Mouse (Mus musculus) heart, embryonic 12.5 days (tissue): ENCODE data around the gene Tcf7l2. TPM values are rescaled to one million over a fixed set of nuclear protein-coding genes. Genes with fewer than 3 reads are reported as not detected.

Experiments
- ATAC-seq: fragments of 200-750 bp; cut with Nextera tagmentation; 2 replicates; pipeline ENCODE4 v1.8.0; 2017; ENCODE audit warnings: moderate TSS enrichment, moderate library complexity; ENCODE audit not compliant: insufficient number of reproducible peaks, low FRiP score
- H3K27ac ChIP-seq: fragments of 300-500 bp; sonication (generic); 2 replicates; pipeline ENCODE4 v1.5.1; 2016; ENCODE audit warnings: mild to moderate bottlenecking, moderate library complexity; ENCODE audit not compliant: poor library complexity, severe bottlenecking
- H3K27me3 ChIP-seq: fragments of 300-500 bp; sonication (generic); replicated peaks from 2 replicates; pipeline ENCODE4 v1.6.1; 2016; ENCODE audit warnings: mild to moderate bottlenecking, moderate library complexity
- H3K36me3 ChIP-seq: fragments of 300-500 bp; sonication (generic); 2 replicates; pipeline ENCODE4 v1.6.1; 2016; ENCODE audit warnings: mild to moderate bottlenecking, moderate library complexity
- H3K4me1 ChIP-seq: fragments of 300-500 bp; sonication (generic); replicated peaks from 2 replicates; pipeline ENCODE4 v1.6.1; 2016; ENCODE audit warnings: mild to moderate bottlenecking
- H3K4me2 ChIP-seq: fragments of 300-500 bp; sonication (generic); 2 replicates; pipeline ENCODE4 v1.6.1; 2016; ENCODE audit warnings: mild to moderate bottlenecking, moderate library complexity
- H3K4me3 ChIP-seq: fragments of 300-500 bp; sonication (generic); 2 replicates; pipeline ENCODE4 v1.5.1; 2016; ENCODE audit warnings: mild to moderate bottlenecking
- H3K9ac ChIP-seq: fragments of 300-500 bp; sonication (generic); 2 replicates; pipeline ENCODE4 v1.6.1; 2016; ENCODE audit warnings: mild to moderate bottlenecking, moderate library complexity
- H3K9me3 ChIP-seq: fragments of 300-500 bp; sonication (generic); replicated peaks from 2 replicates; pipeline ENCODE4 v1.6.1; 2016; ENCODE audit warnings: mild to moderate bottlenecking, moderate library complexity
- WGBS: fragments of 180-500 bp; shearing (Covaris S2); methylation state at CpG from one replicate; pipeline ENCODE4 v1.1.7; 2016; 5-methylcytosine and 5-hydroxymethylcytosine counted together
- polyA plus RNA-seq: library from polyadenylated mRNA; unstranded; fragments of >200 nt; fragmentation: Nextera tagmentation; extraction: Ambion mirVana; gene quantifications from 2 replicates; pipeline ENCODE4 v1.2.1, GENCODE M21; 2016

Tcf7l2 gene
- polyA plus RNA-seq, 1 experiment from 2014 or later, result 59.7 TPM

DNA sequence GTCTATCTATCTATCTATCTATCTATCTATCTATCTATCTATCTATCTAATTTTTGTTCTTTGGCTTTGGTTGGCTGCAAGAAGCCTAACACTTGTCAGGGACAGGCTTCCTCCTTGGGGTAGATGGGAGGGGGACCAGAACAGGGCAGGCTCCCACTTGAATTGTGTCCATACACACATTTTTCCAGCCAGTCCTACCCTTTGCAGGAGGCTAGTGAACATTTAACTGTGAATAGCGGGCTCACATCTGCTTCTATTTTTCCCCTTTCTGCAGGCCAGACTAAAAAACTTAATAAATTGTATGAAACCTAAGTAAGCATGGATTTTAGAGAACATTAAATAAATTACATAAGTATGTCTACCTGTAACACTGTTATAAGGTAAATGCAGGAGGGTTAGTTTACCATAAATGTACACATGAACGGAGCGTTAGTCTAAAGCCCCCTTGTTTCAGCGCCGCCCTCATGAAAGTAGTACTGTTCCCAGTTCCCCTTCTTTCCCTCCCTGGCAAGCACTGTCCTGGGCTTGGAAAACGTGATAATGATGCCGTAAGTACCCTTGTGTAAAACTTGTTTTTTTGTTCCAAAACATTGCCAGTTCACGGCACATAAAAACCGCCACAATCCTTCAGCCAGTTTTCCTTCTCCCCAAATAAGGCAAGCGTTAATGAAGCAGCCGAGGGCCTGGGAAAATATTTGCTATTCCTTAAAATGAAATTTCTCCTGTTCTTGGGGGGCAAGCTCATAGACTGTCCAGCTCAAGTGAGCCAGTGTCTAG, 101.7 kb downstream of the Tcf7l2 start:
- Histone ChIP-seq H3K9ac (no peak overlapping the region), H3K27ac (no peak overlapping the region), H3K36me3 (no peaks in the 10 kb centered on the region), H3K9me3 (no peaks in the 10 kb centered on the region), H3K4me2 (no peak overlapping the region), H3K4me1 (peaks cover 77% of the 10 kb centered on the region), H3K27me3 (no peaks in the 10 kb centered on the region), H3K4me3 (no peak overlapping the region)
- no peak for ATAC-seq
- WGBS, result 86% methylated on average over 11 of the region's 11 CpGs

DNA sequence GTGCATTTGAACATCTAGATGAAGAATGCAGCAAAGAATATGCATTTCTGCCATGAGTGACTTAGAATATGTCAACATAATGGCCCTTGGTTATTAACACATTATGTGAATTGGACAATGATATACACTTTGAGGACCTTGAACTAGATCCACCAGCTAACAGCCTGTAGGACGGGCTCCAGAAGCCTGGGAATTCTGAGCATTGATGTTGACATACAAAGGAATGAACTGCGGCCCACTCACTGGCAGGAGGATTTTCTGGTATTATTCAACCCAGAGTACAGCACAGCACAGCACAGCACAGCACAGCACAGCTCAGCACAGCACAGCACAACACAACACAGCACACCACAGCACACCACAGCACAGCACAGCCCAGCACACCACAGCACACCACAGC, 104.1 kb downstream of the Tcf7l2 start:
- H3K9me3 ChIP-seq, result no peaks in the 10 kb centered on the region
- H3K9ac ChIP-seq, result no peak overlapping the region
- H3K4me2 ChIP-seq, result no peak overlapping the region
- no peak for ATAC-seq
- H3K4me3 ChIP-seq, result no peak overlapping the region
- H3K27ac ChIP-seq, result no peak overlapping the region
- peaks cover 66% of the 10 kb centered on the region for H3K4me1 ChIP-seq
- 87% methylated on average over 2 of the region's 2 CpGs for WGBS
- no peaks in the 10 kb centered on the region for H3K27me3 ChIP-seq
- no peaks in the 10 kb centered on the region for H3K36me3 ChIP-seq

DNA sequence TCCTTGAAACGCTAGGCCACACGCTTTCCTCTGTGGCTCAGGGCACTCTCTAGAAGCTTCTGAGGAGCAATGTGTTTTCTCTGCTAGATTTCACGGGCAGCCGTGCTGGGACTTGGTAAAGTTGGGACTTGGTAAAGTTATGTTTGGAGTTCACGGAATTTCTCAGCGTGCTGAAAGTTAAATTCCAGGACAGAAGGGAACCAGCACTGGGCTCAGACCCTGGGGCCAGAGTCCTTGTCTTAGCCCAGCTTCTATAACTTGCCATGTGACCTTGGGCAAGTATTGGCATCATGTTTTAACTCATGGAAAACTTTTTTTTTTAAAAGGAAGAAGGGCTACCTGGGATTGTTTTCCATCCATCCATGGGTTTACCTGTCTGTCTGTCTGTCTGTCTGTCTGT, 104.6 kb downstream of the Tcf7l2 start:
- H3K36me3 ChIP-seq, result no peaks in the 10 kb centered on the region
- WGBS, result 69% methylated on average over 6 of the region's 6 CpGs
- H3K27me3 ChIP-seq, result no peaks in the 10 kb centered on the region
- no peak overlapping the region for H3K9ac ChIP-seq
- no peaks in the 10 kb centered on the region for H3K9me3 ChIP-seq
- no peak overlapping the region for H3K4me3 ChIP-seq
- H3K27ac ChIP-seq, result no peak overlapping the region
- H3K4me2 ChIP-seq, result no peak overlapping the region
- ATAC-seq, result no peak
- H3K4me1 ChIP-seq, result peaks cover 66% of the 10 kb centered on the region

DNA sequence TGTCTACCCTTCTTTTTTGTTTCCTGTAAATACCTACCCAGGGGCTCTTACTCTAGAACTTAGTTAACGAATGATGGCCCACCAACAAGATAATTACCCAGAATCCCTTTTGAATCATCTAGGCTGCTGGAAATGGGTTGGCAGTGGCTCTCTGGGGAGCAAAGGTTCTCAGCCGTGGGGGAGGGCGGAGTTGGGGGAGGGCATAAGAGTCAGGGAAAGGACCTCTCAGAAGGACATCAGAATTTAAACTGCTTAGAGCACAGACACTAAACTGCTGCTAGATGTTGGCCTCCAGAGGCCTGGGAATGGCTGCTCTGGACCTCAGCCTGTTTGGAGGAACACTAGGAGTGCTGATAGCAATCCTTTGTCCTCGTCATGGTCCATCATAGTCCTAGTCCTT, 105.4 kb downstream of the Tcf7l2 start:
- no peak for ATAC-seq
- H3K4me2 ChIP-seq, result no peak overlapping the region
- H3K27ac ChIP-seq, result no peak overlapping the region
- no peak overlapping the region for H3K4me3 ChIP-seq
- no peak overlapping the region for H3K9ac ChIP-seq
- WGBS, result 57% methylated on average over 4 of the region's 4 CpGs
- no peaks in the 10 kb centered on the region for H3K27me3 ChIP-seq
- peaks cover 65% of the 10 kb centered on the region for H3K4me1 ChIP-seq
- no peaks in the 10 kb centered on the region for H3K9me3 ChIP-seq
- no peaks in the 10 kb centered on the region for H3K36me3 ChIP-seq

DNA sequence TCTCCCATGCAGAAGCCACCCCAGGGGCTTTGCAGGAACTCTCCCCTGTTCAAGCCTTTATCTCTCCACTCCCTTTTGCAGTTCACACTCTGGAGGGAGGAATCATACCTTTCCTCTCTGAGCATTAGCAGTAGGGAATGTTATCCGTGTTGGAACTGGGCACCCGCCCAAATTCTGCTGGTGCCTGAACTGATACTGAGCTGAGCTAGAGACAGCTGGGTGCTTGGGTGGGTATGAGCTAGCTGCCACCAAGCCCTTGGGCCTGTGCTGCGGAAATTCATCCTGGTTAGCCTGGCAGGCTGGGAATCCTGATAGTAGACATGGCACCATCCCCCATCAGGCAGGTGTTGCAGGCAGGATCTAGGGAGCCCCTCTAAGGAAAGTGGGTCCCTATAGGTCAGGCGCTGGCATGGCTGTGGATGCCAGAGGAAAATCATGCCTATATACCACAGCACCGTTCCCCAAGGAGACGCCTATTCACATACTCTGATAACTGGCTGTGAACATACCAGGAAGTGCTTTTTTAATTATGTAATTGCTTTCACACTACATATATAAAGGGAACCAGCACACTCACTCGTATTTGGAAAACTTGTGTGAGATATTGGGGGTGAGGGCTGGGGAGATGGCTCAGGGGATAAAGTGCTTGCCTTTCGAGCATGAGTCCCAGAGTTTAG, 108.9 kb downstream of the Tcf7l2 start:
- no peak overlapping the region for H3K9ac ChIP-seq
- no peaks in the 10 kb centered on the region for H3K36me3 ChIP-seq
- H3K4me3 ChIP-seq, result no peak overlapping the region
- H3K27ac ChIP-seq, result peak overlapping the region; percentile 66
- H3K27me3 ChIP-seq, result no peaks in the 10 kb centered on the region
- 56% methylated on average over 8 of the region's 8 CpGs for WGBS
- peaks cover 59% of the 10 kb centered on the region for H3K4me1 ChIP-seq
- H3K9me3 ChIP-seq, result no peaks in the 10 kb centered on the region
- H3K4me2 ChIP-seq, result no peak overlapping the region
- ATAC-seq, result peak; percentile 65

DNA sequence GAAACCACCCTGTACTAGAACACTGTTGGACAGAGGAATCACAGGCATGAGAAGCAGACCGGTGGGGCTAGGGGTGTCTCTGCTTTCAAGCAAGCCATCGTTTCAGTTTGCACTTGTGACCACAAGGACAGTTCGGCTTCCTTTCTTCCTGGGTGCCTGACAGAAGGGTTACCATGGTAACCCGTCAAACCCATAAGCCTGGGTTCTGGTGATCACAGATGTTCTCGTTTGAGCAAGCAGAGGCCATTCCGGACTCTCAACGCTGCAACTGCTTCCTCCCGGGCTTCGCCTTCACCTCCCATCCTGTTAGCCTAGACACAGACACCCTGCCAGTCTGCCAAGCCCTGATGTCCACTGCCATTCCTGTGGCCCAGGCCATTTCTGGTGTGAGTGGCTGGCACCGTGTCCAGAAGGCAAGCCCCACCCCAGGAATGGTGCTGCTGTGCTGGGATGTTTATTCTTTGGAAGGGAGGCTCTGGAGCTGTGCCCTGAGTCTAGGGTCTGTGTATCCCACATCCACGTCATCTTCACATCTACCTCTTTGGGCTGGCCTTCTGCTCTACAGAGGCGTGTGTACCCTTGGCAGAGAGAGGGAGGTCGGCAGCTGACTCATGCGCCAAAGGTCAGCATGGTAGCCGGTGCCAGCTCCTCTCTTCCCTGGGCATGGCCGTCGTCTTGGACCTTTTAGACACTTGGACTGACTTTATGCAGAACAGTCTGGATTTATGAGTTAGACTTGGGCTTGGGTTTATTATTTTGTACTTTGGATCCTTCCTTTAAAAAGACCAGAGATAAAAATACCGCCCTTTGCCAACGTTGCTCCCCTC, 110.1 kb downstream of the Tcf7l2 start:
- no peak for ATAC-seq
- 86% methylated on average over 19 of the region's 19 CpGs for WGBS
- H3K4me2 ChIP-seq, result no peak overlapping the region
- no peaks in the 10 kb centered on the region for H3K36me3 ChIP-seq
- peaks cover 51% of the 10 kb centered on the region for H3K4me1 ChIP-seq
- H3K27me3 ChIP-seq, result no peaks in the 10 kb centered on the region
- H3K27ac ChIP-seq, result no peak overlapping the region
- H3K4me3 ChIP-seq, result no peak overlapping the region
- no peak overlapping the region for H3K9ac ChIP-seq
- H3K9me3 ChIP-seq, result no peaks in the 10 kb centered on the region

DNA sequence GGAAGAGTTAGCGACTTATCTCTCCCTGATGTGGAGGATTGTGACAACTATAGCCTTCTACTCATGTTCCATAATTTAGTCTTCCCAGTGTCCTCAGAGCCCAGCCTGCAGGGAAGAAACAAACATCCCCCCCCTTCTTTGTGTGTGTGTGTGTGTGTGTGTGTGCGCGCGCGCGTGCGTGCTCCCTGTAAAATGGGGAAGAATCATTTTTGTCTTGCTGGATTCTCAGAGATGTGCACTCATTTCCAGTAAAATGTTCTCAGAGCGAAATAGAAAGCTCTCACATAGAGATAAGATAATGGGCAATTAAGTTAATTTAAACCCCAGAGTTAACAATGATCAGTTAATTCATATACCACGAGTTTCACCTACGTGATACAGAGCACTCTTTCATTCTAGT, 112.8 kb downstream of the Tcf7l2 start:
- ATAC-seq, result no peak
- Histone ChIP-seq H3K27ac (no peak overlapping the region), H3K9ac (no peak overlapping the region), H3K4me3 (no peak overlapping the region), H3K4me1 (peaks cover 43% of the 10 kb centered on the region), H3K9me3 (no peaks in the 10 kb centered on the region), H3K4me2 (no peak overlapping the region), H3K36me3 (no peaks in the 10 kb centered on the region), H3K27me3 (no peaks in the 10 kb centered on the region)
- 77% methylated on average over 10 of the region's 10 CpGs for WGBS

DNA sequence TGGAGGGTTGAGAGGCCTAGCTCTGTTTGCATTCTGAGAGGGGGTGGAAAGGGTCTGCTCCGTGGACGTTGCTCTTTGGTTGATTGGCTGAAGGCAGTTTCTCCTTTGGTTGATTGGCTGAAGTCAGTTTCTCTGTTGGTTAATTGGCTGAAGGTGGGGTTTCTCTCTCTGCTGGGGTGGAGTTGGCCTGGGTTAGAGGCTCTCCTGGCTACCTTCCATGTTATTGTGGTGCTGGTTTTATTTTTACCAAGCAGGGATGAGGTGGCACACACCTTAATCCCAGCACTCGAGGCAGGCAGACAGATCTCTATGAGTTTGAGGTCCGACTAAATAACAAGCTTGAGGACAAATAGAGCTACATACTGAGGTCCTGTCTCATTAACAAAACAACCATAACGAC, 114.0 kb downstream of the Tcf7l2 start:
- Histone ChIP-seq H3K9me3 (no peaks in the 10 kb centered on the region), H3K9ac (no peak overlapping the region), H3K36me3 (no peaks in the 10 kb centered on the region), H3K4me2 (no peak overlapping the region), H3K27me3 (no peaks in the 10 kb centered on the region), H3K4me1 (peaks cover 42% of the 10 kb centered on the region), H3K27ac (no peak overlapping the region), H3K4me3 (no peak overlapping the region)
- 65% methylated on average over 5 of the region's 5 CpGs for WGBS
- ATAC-seq, result no peak

DNA sequence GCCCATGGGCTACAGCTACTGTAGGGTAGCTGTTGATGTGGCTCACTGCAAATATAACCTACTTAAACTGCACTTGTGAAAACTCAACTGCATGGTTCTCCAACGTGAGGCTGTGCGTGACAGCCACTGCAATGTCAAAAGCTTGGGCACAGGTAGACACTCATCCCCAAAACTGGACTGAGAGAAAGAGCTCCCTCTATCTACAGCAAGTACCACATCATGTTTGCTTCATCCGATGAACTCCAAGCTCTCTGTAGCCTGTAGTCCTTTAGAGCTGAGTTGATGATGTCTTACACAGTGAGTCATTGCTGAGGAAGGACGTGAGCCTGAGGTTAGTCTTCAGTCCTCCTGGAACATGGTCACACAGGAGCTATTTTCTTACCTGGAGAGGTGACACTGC, 115.7 kb downstream of the Tcf7l2 start:
- WGBS, result 81% methylated on average over 4 of the region's 4 CpGs
- no peak overlapping the region for H3K9ac ChIP-seq
- ATAC-seq, result no peak
- no peak overlapping the region for H3K4me2 ChIP-seq
- H3K4me1 ChIP-seq, result peaks cover 40% of the 10 kb centered on the region
- no peaks in the 10 kb centered on the region for H3K9me3 ChIP-seq
- no peaks in the 10 kb centered on the region for H3K36me3 ChIP-seq
- H3K4me3 ChIP-seq, result no peak overlapping the region
- H3K27ac ChIP-seq, result no peak overlapping the region
- H3K27me3 ChIP-seq, result no peaks in the 10 kb centered on the region

DNA sequence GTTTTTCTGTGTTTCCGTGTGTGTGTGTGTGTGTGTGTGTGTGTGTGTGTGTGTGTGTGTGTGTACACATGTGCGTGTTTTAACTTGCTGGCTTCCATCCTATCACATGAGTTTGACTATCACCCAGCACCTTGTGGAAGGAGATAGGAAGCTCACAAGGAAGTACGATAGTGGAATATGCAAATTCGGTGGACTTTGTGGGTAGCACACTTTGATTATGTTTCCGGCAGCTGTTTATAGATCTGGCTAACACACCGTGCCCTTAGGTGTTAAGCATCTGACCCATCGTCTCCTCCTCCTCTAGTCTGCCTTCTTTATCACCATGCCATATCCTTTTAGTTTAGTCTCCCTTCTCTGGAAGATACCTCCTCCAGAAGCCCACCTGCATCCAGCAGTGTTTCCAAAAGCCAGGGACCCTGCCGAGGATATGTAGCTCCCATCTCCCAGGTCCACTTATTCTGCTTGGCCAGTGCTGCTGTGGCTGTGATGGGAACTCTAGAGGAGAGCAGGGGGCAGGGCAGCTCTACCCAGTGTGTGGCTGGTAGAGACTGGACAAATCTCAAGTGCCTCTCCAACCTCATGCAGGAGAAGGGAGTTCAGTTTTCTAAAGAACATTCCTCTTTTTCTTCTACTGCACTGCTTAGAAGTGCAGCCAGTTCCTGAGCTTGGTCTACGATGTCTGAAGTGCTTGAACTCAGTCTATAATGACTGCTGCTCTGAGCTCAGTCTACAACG, 118.6 kb downstream of the Tcf7l2 start:
- Histone ChIP-seq H3K9ac (no peak overlapping the region), H3K27ac (no peak overlapping the region), H3K36me3 (peaks cover 11% of the 10 kb centered on the region), H3K27me3 (no peaks in the 10 kb centered on the region), H3K4me2 (no peak overlapping the region), H3K4me1 (peaks cover 38% of the 10 kb centered on the region), H3K4me3 (no peak overlapping the region), H3K9me3 (no peaks in the 10 kb centered on the region)
- ATAC-seq, result no peak
- 60% methylated on average over 10 of the region's 10 CpGs for WGBS

DNA sequence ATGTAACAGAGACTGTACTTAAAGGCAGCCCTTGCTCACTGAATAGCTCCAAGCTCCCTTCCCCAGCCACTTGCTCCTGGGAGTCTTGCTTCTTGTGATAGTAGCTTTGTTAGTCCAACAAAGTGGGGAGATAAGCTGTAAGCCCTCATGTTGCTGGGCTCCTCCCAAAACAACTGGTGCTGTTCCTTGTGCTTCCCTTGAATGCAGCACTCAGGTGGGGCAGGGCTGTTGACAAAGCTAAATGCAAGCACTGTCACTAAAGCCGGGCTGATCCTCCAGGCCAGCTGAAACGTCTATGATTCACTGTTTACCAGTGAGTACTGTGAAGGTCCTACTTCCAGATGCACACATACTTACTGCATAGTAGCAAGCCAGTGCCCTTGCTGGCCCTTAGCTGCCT, 120.1 kb downstream of the Tcf7l2 start:
- Histone ChIP-seq H3K36me3 (peaks cover 17% of the 10 kb centered on the region), H3K4me3 (no peak overlapping the region), H3K4me2 (no peak overlapping the region), H3K9me3 (no peaks in the 10 kb centered on the region), H3K27ac (0 out of 2 replicates have a peak overlapping the region, but pooled peaks have one; percentile 44), H3K9ac (no peak overlapping the region), H3K4me1 (peaks cover 50% of the 10 kb centered on the region), H3K27me3 (no peaks in the 10 kb centered on the region)
- ATAC-seq, result peak; percentile 67
- 40% methylated on average over 2 of the region's 2 CpGs for WGBS
